Mouse (Mus musculus): ENCODE measurements at regions not wholly inside any gene's neighbourhood (a gene's known extent, or its start where the extent isn't known, plus 50 kb on each side); places are given as distances from the start of the nearest gene placed in this dataset.

- CTCF ChIA-PET, result no interaction called here
Observed at GRCm38 (mm10) chr13:58495390-58496073, 92.4 kb upstream of the Hnrnpk start.

GRCm38 (mm10) chr13:58494726-58495125 lies 91.6 kb upstream of the Hnrnpk start:
- CTCF ChIA-PET, result no interaction called here

GRCm38 (mm10) chr13:58490829-58491228 lies 87.7 kb upstream of the Hnrnpk start:
- CTCF ChIA-PET, result no interaction called here

- CTCF ChIA-PET, result interaction anchor here (0.6 kb wide), 1 partner anchor 85 kb away, joined by 7 read pairs; no protein-coding TSS in a partner anchor
Observed at GRCm38 (mm10) chr13:58485011-58485410, 81.9 kb upstream of the Hnrnpk start.

- CTCF ChIA-PET, result no interaction called here
Observed at GRCm38 (mm10) chr13:58482701-58483100, 79.6 kb upstream of the Hnrnpk start.

GRCm38 (mm10) chr13:58480928-58481598 lies 77.9 kb upstream of the Hnrnpk start:
- CTCF ChIA-PET, result no interaction called here

GRCm38 (mm10) chr13:58480388-58480927 lies 77.3 kb upstream of the Hnrnpk start:
- CTCF ChIA-PET, result interaction anchor here (0.6 kb wide), 1 partner anchor 9 kb away, joined by 8 read pairs; no protein-coding TSS in a partner anchor

GRCm38 (mm10) chr13:58478438-58478837 lies 75.3 kb upstream of the Hnrnpk start:
- CTCF ChIA-PET, result no interaction called here

GRCm38 (mm10) chr13:58477253-58477652 lies 74.1 kb upstream of the Hnrnpk start:
- CTCF ChIA-PET, result no interaction called here

GRCm38 (mm10) chr13:58476033-58476830 lies 73.1 kb upstream of the Hnrnpk start:
- CTCF ChIA-PET, result no interaction called here

- CTCF ChIA-PET, result interaction anchor here (0.5 kb wide), 1 partner anchor 188 kb away, joined by 7 read pairs; no protein-coding TSS in a partner anchor
Observed at GRCm38 (mm10) chr13:58475495-58475894, 72.4 kb upstream of the Hnrnpk start.

- CTCF ChIA-PET, result interaction anchor here (0.6 kb wide), 1 partner anchor 81 kb away, joined by 7 read pairs; no protein-coding TSS in a partner anchor
Observed at GRCm38 (mm10) chr13:58472455-58472854, 69.3 kb upstream of the Hnrnpk start.

- CTCF ChIA-PET, result interaction anchor here (0.6 to 0.7 kb wide), 2 partner anchors 8 to 80 kb away, joined by 7 to 8 read pairs; no protein-coding TSS in a partner anchor
Observed at GRCm38 (mm10) chr13:58471704-58472103, 68.6 kb upstream of the Hnrnpk start.

- CTCF ChIA-PET, result no interaction called here
Observed at GRCm38 (mm10) chr13:58469731-58470130, 66.6 kb upstream of the Hnrnpk start.

- CTCF ChIA-PET, result no interaction called here
Observed at GRCm38 (mm10) chr13:58467097-58467642, 64.0 kb upstream of the Hnrnpk start.

GRCm38 (mm10) chr13:58465206-58466104 lies 62.3 kb upstream of the Hnrnpk start:
- CTCF ChIA-PET, result interaction anchor here (0.6 kb wide), 1 partner anchor 46 kb away, joined by 6 read pairs; no protein-coding TSS in a partner anchor
